Mouse (Mus musculus): ENCODE data around the gene C1qtnf6. TPM values are rescaled to one million over a fixed set of nuclear protein-coding genes. Genes with fewer than 3 reads are reported as not detected.

C1qtnf6 gene
- total RNA-seq (2014; rRNA removed) = 2.0 and 4.0 TPM in 2 replicates
- polyA plus RNA-seq (2015; fragmentation: Nextera tagmentation; extraction: Ambion mirVana) = 9.6 and 10.2 TPM in 2 replicates

- Histone ChIP-seq H3K9ac (peak within 1 kb of the TSS; percentile 52), H3K4me1 (ENCODE audit: insufficient read depth) (peaks cover 5% of the 10 kb centered on the region; the same call in 1 of the 2 replicates), H3K27ac (ENCODE audit: low read depth, low read length) (peak within 1 kb of the TSS; percentile 51), H3K27me3 (ENCODE audit: insufficient read depth, low read length) (no peaks in the 10 kb centered on the region), H3K4me3 (ENCODE audit: low read depth, low read length) (peak within 1 kb of the TSS; percentile 29), H3K9me3 (ENCODE audit: low read length) (no peaks in the 10 kb centered on the region), H3K4me2 (ENCODE audit: low read depth) (peak within 1 kb of the TSS; percentile 40), H3K36me3 (ENCODE audit: insufficient read depth) (no peaks in the 10 kb centered on the region)
- DNase-seq (no peak), ATAC-seq (no peak)
- TF ChIP-seq CTCF (IDR thresholded peaks at IDR 0.05; ENCODE audit: low read depth) = no peak
- WGBS = 71% methylated on average over 17 of the region's 17 CpGs
Measured at GRCm38 (mm10) chr15:78530671-78531450, at the start of gene C1qtnf6. Gene C1qtnf6 (minus strand): TSS chr15:78531416.

DNA sequence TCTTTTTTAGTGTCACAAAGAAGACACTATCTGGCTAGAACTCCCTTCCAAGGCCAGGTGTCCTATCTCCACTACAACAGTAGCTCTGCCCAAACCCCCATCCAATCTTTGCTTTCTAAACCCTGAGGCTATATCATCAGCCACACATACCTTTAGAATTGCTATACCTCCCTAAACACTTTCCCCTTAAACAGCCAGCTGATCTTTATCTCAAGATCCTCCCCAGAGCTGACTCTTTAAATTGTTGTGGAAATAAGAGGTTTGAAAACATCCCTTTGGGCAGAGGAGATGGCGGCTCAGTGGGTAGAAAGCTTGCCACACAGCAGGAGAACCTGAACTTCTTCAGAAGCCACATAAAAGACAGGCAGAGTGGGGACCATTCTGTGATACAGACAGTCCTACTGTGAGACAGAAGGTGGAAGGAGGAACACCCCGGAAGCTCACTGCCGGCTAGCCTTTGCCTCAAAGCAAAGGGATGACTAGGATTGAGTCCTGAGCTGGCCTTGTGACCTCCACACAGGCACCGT lies 45.1 kb upstream of the C1qtnf6 start:
- H3K4me2 ChIP-seq (ENCODE audit: low read depth) = no peak overlapping the region
- no peak overlapping the region for H3K4me3 ChIP-seq (ENCODE audit: low read depth, low read length)
- WGBS = 69% methylated on average over 4 of the region's 4 CpGs
- H3K36me3 ChIP-seq (ENCODE audit: insufficient read depth) = no peaks in the 10 kb centered on the region
- ATAC-seq (no peak), DNase-seq (no peak)
- H3K27ac ChIP-seq (ENCODE audit: low read depth, low read length) = no peak overlapping the region
- no peaks in the 10 kb centered on the region for H3K9me3 ChIP-seq (ENCODE audit: low read length)
- peaks cover 15% of the 10 kb centered on the region; the same call in 1 of the 2 replicates for H3K4me1 ChIP-seq (ENCODE audit: insufficient read depth)
- H3K27me3 ChIP-seq (ENCODE audit: insufficient read depth, low read length) = no peaks in the 10 kb centered on the region
- no peak for TF ChIP-seq CTCF (IDR thresholded peaks at IDR 0.05; ENCODE audit: low read depth)
- H3K9ac ChIP-seq = no peak overlapping the region

DNA sequence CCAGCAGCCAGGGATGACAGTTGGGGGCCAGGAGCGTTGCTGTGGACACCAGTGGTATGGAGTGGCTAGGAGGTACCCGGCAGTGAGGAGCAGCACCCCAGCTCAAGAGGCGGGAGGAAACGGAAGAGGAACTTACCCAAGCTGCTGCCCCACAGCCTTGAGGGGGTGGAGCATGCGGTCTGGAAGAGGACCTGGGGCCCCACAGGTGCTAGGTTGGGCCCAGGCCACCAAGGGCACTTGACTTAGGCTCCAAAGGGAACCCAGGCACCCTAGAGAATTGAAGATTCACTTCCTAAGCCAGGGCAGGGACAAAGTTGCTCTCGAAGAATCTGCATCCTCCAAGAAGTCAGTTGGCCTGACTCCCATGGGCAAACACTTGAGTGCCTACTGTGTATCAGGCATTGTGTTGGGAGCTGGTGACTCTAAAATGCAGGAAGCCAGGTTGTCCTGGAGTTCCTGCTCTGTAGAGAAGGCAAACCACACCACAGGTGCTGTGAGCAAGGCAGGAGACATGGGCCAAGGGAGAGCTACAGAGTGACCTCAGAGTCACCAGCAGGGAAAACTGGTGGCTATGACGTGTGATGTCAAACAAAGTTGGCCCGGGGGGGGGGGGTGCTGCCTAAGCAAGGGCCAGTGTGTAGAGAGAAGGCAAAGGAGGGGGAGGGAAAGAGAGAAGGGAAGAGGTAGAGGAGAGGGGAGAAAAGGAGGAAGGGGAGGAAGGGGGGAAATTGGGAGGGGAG lies 41.6 kb upstream of the C1qtnf6 start, which contains the start of gene Rac2:
Gene Rac2 (minus strand): TSS at position 126 of the 740 bp plus-strand sequence.
- TF ChIP-seq CTCF (IDR thresholded peaks at IDR 0.05; ENCODE audit: low read depth) = no peak
- 86% methylated on average over 8 of the region's 8 CpGs for WGBS
- H3K36me3 ChIP-seq (ENCODE audit: insufficient read depth) = no peaks in the 10 kb centered on the region
- no peak within 1 kb of the TSS for H3K9ac ChIP-seq
- ATAC-seq (no peak), DNase-seq (no peak)
- no peaks in the 10 kb centered on the region for H3K27me3 ChIP-seq (ENCODE audit: insufficient read depth, low read length)
- H3K4me2 ChIP-seq (ENCODE audit: low read depth) = no peak within 1 kb of the TSS
- H3K9me3 ChIP-seq (ENCODE audit: low read length) = no peaks in the 10 kb centered on the region
- no peak within 1 kb of the TSS for H3K4me3 ChIP-seq (ENCODE audit: low read depth, low read length)
- H3K27ac ChIP-seq (ENCODE audit: low read depth, low read length) = no peak within 1 kb of the TSS
- no peaks in the 10 kb centered on the region for H3K4me1 ChIP-seq (ENCODE audit: insufficient read depth)

DNA sequence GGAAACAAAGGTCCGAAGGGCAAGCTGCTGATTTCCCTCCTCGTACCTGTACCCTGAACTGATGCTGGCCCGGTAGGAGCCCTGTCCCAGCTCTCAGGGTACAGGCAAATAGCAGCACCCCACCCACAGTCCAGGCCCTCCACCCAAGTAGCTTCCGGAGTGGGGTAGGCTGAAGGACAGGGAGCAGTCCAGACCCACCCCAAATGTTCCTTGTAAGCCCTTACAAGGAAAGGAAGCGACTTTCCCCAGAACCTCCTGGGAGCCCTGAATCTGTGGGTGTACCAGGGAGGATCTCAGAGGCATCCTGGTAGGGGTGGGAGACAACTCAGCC lies 41.0 kb upstream of the C1qtnf6 start:
- H3K4me1 ChIP-seq (ENCODE audit: insufficient read depth) = no peaks in the 10 kb centered on the region
- H3K9ac ChIP-seq = no peak overlapping the region
- H3K36me3 ChIP-seq (ENCODE audit: insufficient read depth) = no peaks in the 10 kb centered on the region
- no peak overlapping the region for H3K4me3 ChIP-seq (ENCODE audit: low read depth, low read length)
- DNase-seq (no peak), ATAC-seq (no peak)
- no peak overlapping the region for H3K27ac ChIP-seq (ENCODE audit: low read depth, low read length)
- H3K4me2 ChIP-seq (ENCODE audit: low read depth) = no peak overlapping the region
- H3K27me3 ChIP-seq (ENCODE audit: insufficient read depth, low read length) = no peaks in the 10 kb centered on the region
- no peak for TF ChIP-seq CTCF (IDR thresholded peaks at IDR 0.05; ENCODE audit: low read depth)
- no peaks in the 10 kb centered on the region for H3K9me3 ChIP-seq (ENCODE audit: low read length)
- WGBS = 91% methylated on average over 5 of the region's 5 CpGs

DNA sequence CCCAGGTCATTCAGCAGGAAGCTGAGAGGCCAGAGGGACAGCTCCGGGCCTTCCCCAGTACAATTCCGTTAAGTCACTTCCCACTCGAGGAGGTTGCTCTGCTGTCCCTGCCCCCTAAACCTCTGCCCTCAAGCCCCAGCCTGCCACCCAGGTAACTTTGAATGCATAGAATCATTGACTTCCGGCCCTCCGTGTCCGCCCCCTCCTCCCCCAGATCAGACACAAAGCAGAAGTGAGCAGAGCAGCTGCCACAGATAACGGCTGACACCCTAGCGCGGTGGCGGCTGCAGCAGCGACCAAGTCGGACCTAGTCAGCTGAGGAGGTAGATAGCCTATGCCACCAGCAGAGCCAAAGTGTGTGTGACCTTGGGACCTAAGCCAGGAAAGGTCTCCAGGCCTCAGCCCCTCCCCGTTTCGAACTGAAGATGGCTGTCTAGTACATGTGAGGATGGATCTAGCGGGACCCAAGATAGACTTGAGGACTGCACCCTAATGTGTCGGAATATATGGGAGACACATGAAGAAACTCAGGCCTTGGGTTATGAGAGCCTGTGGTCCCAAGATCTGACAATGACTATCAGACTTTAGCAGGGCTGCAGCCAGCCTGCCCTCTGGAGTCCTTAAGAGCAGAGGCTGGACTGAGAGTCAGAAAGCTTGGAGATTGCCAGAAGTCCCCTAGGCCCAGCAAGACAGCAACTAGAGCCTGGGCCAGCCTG lies 40.5 kb upstream of the C1qtnf6 start:
- TF ChIP-seq CTCF (IDR thresholded peaks at IDR 0.05; ENCODE audit: low read depth) = no peak
- WGBS = 76% methylated on average over 16 of the region's 16 CpGs

GRCm38 (mm10) chr15:78570170-78570569 lies 39.0 kb upstream of the C1qtnf6 start:
- Histone ChIP-seq H3K9me3 (ENCODE audit: low read length) (no peaks in the 10 kb centered on the region), H3K27ac (ENCODE audit: low read depth, low read length) (no peak overlapping the region), H3K4me3 (ENCODE audit: low read depth, low read length) (no peak overlapping the region), H3K4me1 (ENCODE audit: insufficient read depth) (no peaks in the 10 kb centered on the region), H3K36me3 (ENCODE audit: insufficient read depth) (no peaks in the 10 kb centered on the region), H3K4me2 (ENCODE audit: low read depth) (no peak overlapping the region), H3K9ac (no peak overlapping the region), H3K27me3 (ENCODE audit: insufficient read depth, low read length) (no peaks in the 10 kb centered on the region)
- no peak for DNase-seq
- WGBS = 94% methylated on average over 5 of the region's 5 CpGs
- TF ChIP-seq CTCF (IDR thresholded peaks at IDR 0.05; ENCODE audit: low read depth) = no peak
- no peak for ATAC-seq

More for the DNA sequence above, 40.5 kb upstream of the C1qtnf6 start:
- Histone ChIP-seq H3K4me1 (ENCODE audit: insufficient read depth) (no peaks in the 10 kb centered on the region), H3K27me3 (ENCODE audit: insufficient read depth, low read length) (no peaks in the 10 kb centered on the region), H3K27ac (ENCODE audit: low read depth, low read length) (no peak overlapping the region), H3K9me3 (ENCODE audit: low read length) (no peaks in the 10 kb centered on the region), H3K9ac (no peak overlapping the region), H3K4me2 (ENCODE audit: low read depth) (no peak overlapping the region), H3K4me3 (ENCODE audit: low read depth, low read length) (no peak overlapping the region), H3K36me3 (ENCODE audit: insufficient read depth) (no peaks in the 10 kb centered on the region)
- ATAC-seq (no peak), DNase-seq (no peak)
